Mouse (Mus musculus): ENCODE results near the gene Scamp3. TPM values are rescaled to one million over a fixed set of nuclear protein-coding genes. Genes with fewer than 3 reads are reported as not detected.

Gene Scamp3
- polyA plus RNA-seq, 1 experiment from 2014 or later = 127 TPM

- Histone ChIP-seq H3K36me3 (peaks cover 41% of the 10 kb centered on the region), H3K9me3 (no peaks in the 10 kb centered on the region), H3K4me2 (no peak overlapping the region), H3K27ac (no peak overlapping the region), H3K9ac (no peak overlapping the region), H3K4me3 (no peak overlapping the region), H3K27me3 (0 out of 2 replicates have a peak, but pooled peaks cover 8% of the 10 kb centered on the region), H3K4me1 (replicated peaks) (peaks cover 19% of the 10 kb centered on the region)
- ATAC-seq (ENCODE audit: low FRiP score) = no peak
- WGBS = 80% methylated on average over 16 of the region's 16 CpGs
These were observed 54.6 kb downstream of the Scamp3 start for GRCm38 (mm10) chr3:89231772-89232275.

MicroRNAs encoded within 50 kb of the gene (microRNA counts, 519-probe panel; counts per million panel counts)
- 3,735 counts per million, percentile 53 among the panel's probes with 10 or more counts for microRNA mmu-miR-92b

Small RNAs within 50 kb of the gene (microRNA-seq; reads per million reads assigned to microRNA genes)
- 4,817 reads per million, percentile 91 among the genes with 10 or more reads in this experiment for gene Mir92b

Other genes starting within 250 kb of the Scamp3 start
- 21.5 and 22.5 TPM in 2 replicates for gene Ash1l, start 226.9 kb upstream of the Scamp3 start, polyA plus RNA-seq (2015; fragmentation: Nextera tagmentation; extraction: Ambion mirVana)
- gene Dap3, start 226.3 kb upstream of the Scamp3 start, polyA plus RNA-seq (2015; fragmentation: Nextera tagmentation; extraction: Ambion mirVana) = 135 and 140 TPM in 2 replicates
- 74.5 and 76.0 TPM in 2 replicates for gene Rusc1, start 84.2 kb upstream of the Scamp3 start, polyA plus RNA-seq (2015; fragmentation: Nextera tagmentation; extraction: Ambion mirVana)
- not detected in 2 replicates for gene Gm43738, start 76.4 kb upstream of the Scamp3 start, polyA plus RNA-seq (2015; fragmentation: Nextera tagmentation; extraction: Ambion mirVana)
- gene Fdps, start 75.5 kb upstream of the Scamp3 start, polyA plus RNA-seq (2015; fragmentation: Nextera tagmentation; extraction: Ambion mirVana) = 312 and 322 TPM in 2 replicates
- gene Pklr, start 41.3 kb upstream of the Scamp3 start, polyA plus RNA-seq (2015; fragmentation: Nextera tagmentation; extraction: Ambion mirVana) = 0.30 TPM in 1 of 2 replicates, not detected in the other
- 33.5 and 35.1 TPM in 2 replicates for gene Hcn3, start 17.3 kb upstream of the Scamp3 start, polyA plus RNA-seq (2015; fragmentation: Nextera tagmentation; extraction: Ambion mirVana)
- 23.5 and 24.5 TPM in 2 replicates for gene Clk2, start 12.7 kb upstream of the Scamp3 start, polyA plus RNA-seq (2015; fragmentation: Nextera tagmentation; extraction: Ambion mirVana)
- 29.9 and 30.0 TPM in 2 replicates for gene Fam189b, start 5.7 kb downstream of the Scamp3 start, polyA plus RNA-seq (2015; fragmentation: Nextera tagmentation; extraction: Ambion mirVana)
- 47.9 TPM in 2 replicates for gene Gba, start 25.5 kb downstream of the Scamp3 start, polyA plus RNA-seq (2015; fragmentation: Nextera tagmentation; extraction: Ambion mirVana)
- 53.5 and 60.7 TPM in 2 replicates for gene Thbs3, start 37.7 kb downstream of the Scamp3 start, polyA plus RNA-seq (2015; fragmentation: Nextera tagmentation; extraction: Ambion mirVana)
- gene Mtx1, start 49.6 kb downstream of the Scamp3 start, polyA plus RNA-seq (2015; fragmentation: Nextera tagmentation; extraction: Ambion mirVana) = 161 and 166 TPM in 2 replicates
- 1.3 and 2.8 TPM in 2 replicates for gene Muc1, start 51.6 kb downstream of the Scamp3 start, polyA plus RNA-seq (2015; fragmentation: Nextera tagmentation; extraction: Ambion mirVana)
- 205 and 209 TPM in 2 replicates for gene Krtcap2, start 68.5 kb downstream of the Scamp3 start, polyA plus RNA-seq (2015; fragmentation: Nextera tagmentation; extraction: Ambion mirVana)
- 64.3 and 68.1 TPM in 2 replicates for gene Trim46, start 68.8 kb downstream of the Scamp3 start, polyA plus RNA-seq (2015; fragmentation: Nextera tagmentation; extraction: Ambion mirVana)
- 74.4 and 76.2 TPM in 2 replicates for gene Dpm3, start 81.9 kb downstream of the Scamp3 start, polyA plus RNA-seq (2015; fragmentation: Nextera tagmentation; extraction: Ambion mirVana)
- gene Slc50a1, start 93.1 kb downstream of the Scamp3 start, polyA plus RNA-seq (2015; fragmentation: Nextera tagmentation; extraction: Ambion mirVana) = 34.6 and 38.0 TPM in 2 replicates
- gene Efna1, start 103.7 kb downstream of the Scamp3 start, polyA plus RNA-seq (2015; fragmentation: Nextera tagmentation; extraction: Ambion mirVana) = 12.1 and 12.4 TPM in 2 replicates
- gene Efna3, start 145.5 kb downstream of the Scamp3 start, polyA plus RNA-seq (2015; fragmentation: Nextera tagmentation; extraction: Ambion mirVana) = 46.8 and 49.7 TPM in 2 replicates
- 8.6 and 9.8 TPM in 2 replicates for gene Efna4, start 160.6 kb downstream of the Scamp3 start, polyA plus RNA-seq (2015; fragmentation: Nextera tagmentation; extraction: Ambion mirVana)
- gene Adam15, start 172.5 kb downstream of the Scamp3 start, polyA plus RNA-seq (2015; fragmentation: Nextera tagmentation; extraction: Ambion mirVana) = 41.5 and 47.0 TPM in 2 replicates
- gene Dcst2, start 184.5 kb downstream of the Scamp3 start, polyA plus RNA-seq (2015; fragmentation: Nextera tagmentation; extraction: Ambion mirVana) = 0.14 and 0.17 TPM in 2 replicates
- 1.1 and 1.3 TPM in 2 replicates for gene Dcst1, start 187.8 kb downstream of the Scamp3 start, polyA plus RNA-seq (2015; fragmentation: Nextera tagmentation; extraction: Ambion mirVana)
- 0.70 and 0.73 TPM in 2 replicates for gene Zbtb7b, start 217.3 kb downstream of the Scamp3 start, polyA plus RNA-seq (2015; fragmentation: Nextera tagmentation; extraction: Ambion mirVana)
- gene Lenep, start 225.3 kb downstream of the Scamp3 start, polyA plus RNA-seq (2015; fragmentation: Nextera tagmentation; extraction: Ambion mirVana) = 1.1 and 1.4 TPM in 2 replicates
- gene Flad1, start 234.4 kb downstream of the Scamp3 start, polyA plus RNA-seq (2015; fragmentation: Nextera tagmentation; extraction: Ambion mirVana) = 38.5 and 39.3 TPM in 2 replicates
- gene Cks1b, start 240.9 kb downstream of the Scamp3 start, polyA plus RNA-seq (2015; fragmentation: Nextera tagmentation; extraction: Ambion mirVana) = 116 and 121 TPM in 2 replicates
- 24.3 and 24.4 TPM in 2 replicates for gene Shc1, start 241.0 kb downstream of the Scamp3 start, polyA plus RNA-seq (2015; fragmentation: Nextera tagmentation; extraction: Ambion mirVana)